8 mouse cellular contexts compared by ENCODE assay signal in genomic region chr5:65242740-65243139, GRCm38 (mm10). TPM values are rescaled to one million over a fixed set of nuclear protein-coding genes. Genes with fewer than 3 reads are reported as not detected.
A peak's percentile ranks its signal among the peaks of the same experiment; 100 is the strongest.
DNase-seq lines count a peak whose midpoint lies in the region; ATAC-seq lines count a peak whose summit lies in the region.

No protein-coding gene starts in this region.

- DNase-seq in adrenal gland, adult (ENCODE audit: inconsistent age in 2 of 2, low spot score in 1 of 2), result peak; percentile 29 to 74
- no peak for DNase-seq in adrenal gland, adult 2 months
- peak; percentile 37 to 61 for DNase-seq in layer of hippocampus, postnatal 10 days (ENCODE audit: low spot score in 2 of 2)
- no peak for DNase-seq in layer of hippocampus, adult 9-11 months
- peak; percentile 19 for DNase-seq in Muller cell, postnatal 12 days (ENCODE audit: inconsistent ontology term)
- DNase-seq in embryo, embryonic 11.5 days (ENCODE audit: low read depth, low spot score), result peak; percentile 26
- DNase-seq in lung, postnatal 14 days, result peak; percentile 48

- no peak for ATAC-seq in erythroid progenitor cell, adult 5-6 weeks (replicated peaks; ENCODE audit: low FRiP score, poor library complexity, severe bottlenecking)

RNA-seq across cellular contexts. Expression of gene Wdr19, which starts 43.2 kb away (rescaled TPM):
- 1 to 10 TPM; 6.0 to 9.5 TPM for total RNA-seq in adrenal gland, adult 2 months (2021)
- polyA plus RNA-seq in adrenal gland, adult 2 months (2012; rRNA removed), result 1.6 and 2.3 TPM in 2 replicates
- 10 to 100 TPM; 16.7 to 20.8 TPM for total RNA-seq in layer of hippocampus, postnatal 10 days (2021)
- 0.42 and 2.2 TPM in 2 replicates for total RNA-seq in erythroid progenitor cell, adult 5-6 weeks (2015; ENCODE audit: low replicate concordance)
- total RNA-seq in erythroid progenitor cell, adult 5-6 weeks (2017; ENCODE audit: low replicate concordance), result 0.13 and 0.61 TPM in 2 replicates

Comparison
In these comparisons a context has a peak if more than half of its experiments do, and no peak if none do; other contexts are left out.
1. DNase-seq: peak in adrenal gland, adult (2 of 2), layer of hippocampus, postnatal 10 days (2 of 2), Muller cell, postnatal 12 days (single experiment), embryo, embryonic 11.5 days (single experiment) and lung, postnatal 14 days (single experiment); none in adrenal gland, adult 2 months (single experiment) and layer of hippocampus, adult 9-11 months (single experiment).